Mouse (Mus musculus) intestine, postnatal 0 days (tissue): Measurements from ENCODE around the gene Ptprt. TPM values are rescaled to one million over a fixed set of nuclear protein-coding genes. Genes with fewer than 3 reads are reported as not detected.

Experiments
- ATAC-seq: fragments of 200-750 bp; cut with Nextera tagmentation; 2 replicates; pipeline ENCODE4 v1.8.0; 2017; ENCODE audit warnings: mild to moderate bottlenecking, moderate TSS enrichment, moderate library complexity
- H3K27ac ChIP-seq: fragments of 300-500 bp; sonication (generic); 2 replicates; pipeline ENCODE4 v1.5.1; 2014; ENCODE audit warnings: mild to moderate bottlenecking, low read depth, low read length, moderate library complexity
- H3K27me3 ChIP-seq: fragments of 300-500 bp; sonication (generic); replicated peaks from 2 replicates; pipeline ENCODE4 v1.6.1; 2014; ENCODE audit warnings: low read length, mixed read lengths; ENCODE audit not compliant: control insufficient read depth, insufficient read depth
- H3K36me3 ChIP-seq: fragments of 300-500 bp; sonication (generic); 2 replicates; pipeline ENCODE4 v1.6.1; 2014; ENCODE audit warnings: mild to moderate bottlenecking, moderate library complexity; ENCODE audit not compliant: control insufficient read depth, insufficient read depth
- H3K4me1 ChIP-seq: fragments of 300-500 bp; sonication (generic); replicated peaks from 2 replicates; pipeline ENCODE4 v1.6.1; 2014; ENCODE audit warnings: antibody characterized with exemption, low read length, mixed read lengths; ENCODE audit not compliant: control insufficient read depth, insufficient read depth
- H3K4me2 ChIP-seq: fragments of 300-500 bp; sonication (generic); replicated peaks from 2 replicates; pipeline ENCODE4 v1.6.1; 2014; ENCODE audit warnings: low read depth, mild to moderate bottlenecking, moderate library complexity
- H3K4me3 ChIP-seq: fragments of 300-500 bp; sonication (generic); 2 replicates; pipeline ENCODE4 v1.5.1; 2014; ENCODE audit warnings: low read depth, low read length
- H3K9ac ChIP-seq: fragments of 300-500 bp; sonication (generic); 2 replicates; pipeline ENCODE4 v1.6.1; 2014; ENCODE audit warnings: mild to moderate bottlenecking, low read depth, low read length
- H3K9me3 ChIP-seq: fragments of 300-500 bp; sonication (generic); 2 replicates; pipeline ENCODE4 v1.6.1; 2016; ENCODE audit warnings: mixed run types; ENCODE audit not compliant: control insufficient read depth
- CTCF ChIP-seq: sonication (generic); IDR thresholded peaks from 2 replicates; pipeline ENCODE4 v1.5.1; 2016; ENCODE audit warnings: low read depth, mild to moderate bottlenecking, control low read depth, antibody characterized with exemption, moderate library complexity
- WGBS: fragments of 180-500 bp; shearing (Covaris S2); extraction: QIAGEN DNeasy Blood & Tissue Kit; methylation state at CpG from one replicate; pipeline ENCODE4 v1.1.7; 2014; 5-methylcytosine and 5-hydroxymethylcytosine counted together
- polyA plus RNA-seq: library from polyadenylated mRNA; unstranded; fragments of >200 nt; fragmentation: Nextera tagmentation; extraction: Ambion mirVana; gene quantifications from 2 replicates; pipeline ENCODE4 v1.2.1, GENCODE M21; 2015

The Ptprt gene
- polyA plus RNA-seq, 1 experiment from 2014 or later = 0.59 TPM

- H3K27ac ChIP-seq = no peak overlapping the region
- ATAC-seq = no peak
- no peaks in the 10 kb centered on the region for H3K4me1 ChIP-seq
- H3K4me3 ChIP-seq = no peak overlapping the region
- 86% methylated on average over 5 of the region's 5 CpGs for WGBS
- no peaks in the 10 kb centered on the region for H3K9me3 ChIP-seq
- H3K9ac ChIP-seq = no peak overlapping the region
- H3K4me2 ChIP-seq = no peak overlapping the region
- no peaks in the 10 kb centered on the region for H3K36me3 ChIP-seq
- no peaks in the 10 kb centered on the region for H3K27me3 ChIP-seq
- TF ChIP-seq CTCF = no peak
Observed at GRCm38 (mm10) chr2:162413073-162413812, 247.7 kb downstream of the Ptprt start.

GRCm38 (mm10) chr2:162411014-162411413, 249.9 kb downstream of the Ptprt start:
- no peak for ATAC-seq
- Histone ChIP-seq H3K9ac (no peak overlapping the region), H3K9me3 (no peaks in the 10 kb centered on the region), H3K4me2 (no peak overlapping the region), H3K4me3 (no peak overlapping the region), H3K27me3 (no peaks in the 10 kb centered on the region), H3K4me1 (no peaks in the 10 kb centered on the region), H3K36me3 (no peaks in the 10 kb centered on the region), H3K27ac (no peak overlapping the region)
- 75% methylated on average over 4 of the region's 4 CpGs for WGBS
- TF ChIP-seq CTCF = no peak

- H3K4me2 ChIP-seq = no peak overlapping the region
- H3K27ac ChIP-seq = no peak overlapping the region
- H3K36me3 ChIP-seq = no peaks in the 10 kb centered on the region
- no peaks in the 10 kb centered on the region for H3K4me1 ChIP-seq
- no peak for TF ChIP-seq CTCF
- no peak for ATAC-seq
- WGBS = 80% methylated on average over 8 of the region's 8 CpGs
- no peaks in the 10 kb centered on the region for H3K9me3 ChIP-seq
- H3K27me3 ChIP-seq = no peaks in the 10 kb centered on the region
- H3K4me3 ChIP-seq = no peak overlapping the region
- H3K9ac ChIP-seq = no peak overlapping the region
Observed at GRCm38 (mm10) chr2:162409245-162409644, 251.7 kb downstream of the Ptprt start.

GRCm38 (mm10) chr2:162401316-162402100, 259.4 kb downstream of the Ptprt start:
- Histone ChIP-seq H3K4me2 (no peak overlapping the region), H3K4me3 (no peak overlapping the region), H3K9ac (no peak overlapping the region), H3K27ac (no peak overlapping the region), H3K27me3 (no peaks in the 10 kb centered on the region), H3K9me3 (no peaks in the 10 kb centered on the region), H3K36me3 (no peaks in the 10 kb centered on the region), H3K4me1 (no peaks in the 10 kb centered on the region)
- TF ChIP-seq CTCF = no peak
- WGBS = 66% methylated on average over 6 of the region's 6 CpGs
- no peak for ATAC-seq

- H3K4me1 ChIP-seq = no peaks in the 10 kb centered on the region
- H3K9me3 ChIP-seq = no peaks in the 10 kb centered on the region
- WGBS = 43% methylated on average over 6 of the region's 6 CpGs
- no peak overlapping the region for H3K27ac ChIP-seq
- H3K27me3 ChIP-seq = no peaks in the 10 kb centered on the region
- no peak overlapping the region for H3K9ac ChIP-seq
- no peak overlapping the region for H3K4me2 ChIP-seq
- no peak overlapping the region for H3K4me3 ChIP-seq
- TF ChIP-seq CTCF = no peak
- H3K36me3 ChIP-seq = no peaks in the 10 kb centered on the region
- no peak for ATAC-seq
Observed at GRCm38 (mm10) chr2:162394601-162395000, 266.3 kb downstream of the Ptprt start.

GRCm38 (mm10) chr2:162391834-162392233, 269.1 kb downstream of the Ptprt start:
- TF ChIP-seq CTCF = no peak
- no peaks in the 10 kb centered on the region for H3K4me1 ChIP-seq
- no peak overlapping the region for H3K9ac ChIP-seq
- H3K4me2 ChIP-seq = no peak overlapping the region
- no peak overlapping the region for H3K27ac ChIP-seq
- no peaks in the 10 kb centered on the region for H3K36me3 ChIP-seq
- ATAC-seq = no peak
- H3K27me3 ChIP-seq = no peaks in the 10 kb centered on the region
- H3K4me3 ChIP-seq = no peak overlapping the region
- H3K9me3 ChIP-seq = no peaks in the 10 kb centered on the region
- whole genome bisulfite sequencing = 75% methylated on average over 4 of the region's 4 CpGs
